Mouse (Mus musculus): ENCODE data around the gene Slc25a20. TPM values are rescaled to one million over a fixed set of nuclear protein-coding genes. Genes with fewer than 3 reads are reported as not detected.

Slc25a20 gene
- polyA plus RNA-seq (2012; rRNA removed) (5.8 and 8.6 TPM in 2 replicates), polyA plus RNA-seq (2014; fragmentation: Nextera tagmentation; extraction: Ambion mirVana) (12.3 and 14.0 TPM in 2 replicates)

- Histone ChIP-seq H3K4me2 (ENCODE audit: low read depth) (peak within 1 kb of the TSS; percentile 76), H3K4me3 (ENCODE audit: insufficient read depth in 1 of 2, low read depth in 2 of 2, low read length in 2 of 2) (peak within 1 kb of the TSS; percentile 72 to 76), H3K9ac (replicated peaks) (peak within 1 kb of the TSS; percentile 63), H3K36me3 (replicated peaks; ENCODE audit: control insufficient read depth, insufficient read depth, low read depth) (no peaks in the 10 kb centered on the region), H3K27ac (no peak within 1 kb of the TSS), H3K9me3 (ENCODE audit: control insufficient read depth, low read length) (no peaks in the 10 kb centered on the region), H3K27me3 (ENCODE audit: control insufficient read depth, insufficient read depth, low read length) (no peaks in the 10 kb centered on the region), H3K4me1 (replicated peaks; ENCODE audit: control insufficient read depth in 2 of 2, insufficient read depth in 2 of 2, low read length in 1 of 2) (peaks cover 6 to 9% of the 10 kb centered on the region in 2 experiments; a peak in 3 of 4 replicates)
- TF ChIP-seq CTCF (IDR thresholded peaks at IDR 0.05; ENCODE audit: low read depth) (no peak), EP300 (IDR thresholded peaks at IDR 0.05; ENCODE audit: low read depth) (no peak)
- DNase-seq (ENCODE audit: low read depth in 3 of 3, low spot score in 3 of 3) (peak; percentile 85 to 86 (median 85)), ATAC-seq (ENCODE audit: insufficient read depth) (peak; percentile 95)
- 2% methylated on average over 34 of the region's 37 CpGs for WGBS (ENCODE audit: insufficient replicate concordance)
Measured at GRCm38 (mm10) chr9:108661677-108662612, at the start of gene Slc25a20. TSS of gene Slc25a20 (plus strand) at chr9:108662088.

GRCm38 (mm10) chr9:108617301-108617700, 44.6 kb upstream of the Slc25a20 start:
- peaks cover 42% of the 10 kb centered on the region for H3K36me3 ChIP-seq (replicated peaks; ENCODE audit: control insufficient read depth, insufficient read depth, low read depth)
- no peak overlapping the region for H3K4me2 ChIP-seq (ENCODE audit: low read depth)
- no peaks in the 10 kb centered on the region for H3K9me3 ChIP-seq (ENCODE audit: control insufficient read depth, low read length)
- H3K4me1 ChIP-seq (replicated peaks; ENCODE audit: control insufficient read depth in 2 of 2, insufficient read depth in 2 of 2, low read length in 1 of 2), result no peaks in the 10 kb centered on the region
- no peak overlapping the region for H3K27ac ChIP-seq
- H3K4me3 ChIP-seq (ENCODE audit: insufficient read depth in 1 of 2, low read depth in 2 of 2, low read length in 2 of 2), result no peak overlapping the region
- TF ChIP-seq CTCF (IDR thresholded peaks at IDR 0.05; ENCODE audit: low read depth) (no peak), EP300 (IDR thresholded peaks at IDR 0.05; ENCODE audit: low read depth) (no peak)
- ATAC-seq (ENCODE audit: insufficient read depth), result no peak
- WGBS (ENCODE audit: insufficient replicate concordance), result 69% methylated on average over 1 of the region's 1 CpGs
- H3K27me3 ChIP-seq (ENCODE audit: control insufficient read depth, insufficient read depth, low read length), result no peaks in the 10 kb centered on the region
- no peak overlapping the region for H3K9ac ChIP-seq (replicated peaks)
- DNase-seq (ENCODE audit: low read depth in 3 of 3, low spot score in 3 of 3), result no peak

- Histone ChIP-seq H3K36me3 (replicated peaks; ENCODE audit: control insufficient read depth, insufficient read depth, low read depth) (peaks cover 5% of the 10 kb centered on the region), H3K9me3 (ENCODE audit: control insufficient read depth, low read length) (no peaks in the 10 kb centered on the region), H3K4me2 (ENCODE audit: low read depth) (no peak overlapping the region), H3K27me3 (ENCODE audit: control insufficient read depth, insufficient read depth, low read length) (no peaks in the 10 kb centered on the region), H3K4me3 (ENCODE audit: insufficient read depth in 1 of 2, low read depth in 2 of 2, low read length in 2 of 2) (no peak overlapping the region), H3K9ac (replicated peaks) (no peak overlapping the region), H3K4me1 (replicated peaks; ENCODE audit: control insufficient read depth in 2 of 2, insufficient read depth in 2 of 2, low read length in 1 of 2) (peaks cover 0 to 12% of the 10 kb centered on the region in 2 experiments; a peak in 2 of 4 replicates), H3K27ac (no peak overlapping the region)
- ATAC-seq (ENCODE audit: insufficient read depth) (no peak), DNase-seq (ENCODE audit: low read depth in 3 of 3, low spot score in 3 of 3) (no peak)
- 61% methylated on average over 2 of the region's 2 CpGs for WGBS (ENCODE audit: insufficient replicate concordance)
- TF ChIP-seq CTCF (IDR thresholded peaks at IDR 0.05; ENCODE audit: low read depth), result no peak
- TF ChIP-seq EP300 (IDR thresholded peaks at IDR 0.05; ENCODE audit: low read depth), result no peak
Measured at GRCm38 (mm10) chr9:108626498-108626897, 35.4 kb upstream of the Slc25a20 start.

GRCm38 (mm10) chr9:108628141-108628540, 33.7 kb upstream of the Slc25a20 start:
- Histone ChIP-seq H3K4me1 (replicated peaks; ENCODE audit: control insufficient read depth in 2 of 2, insufficient read depth in 2 of 2, low read length in 1 of 2) (peaks cover 0 to 21% of the 10 kb centered on the region in 2 experiments; a peak in 2 of 4 replicates), H3K9me3 (ENCODE audit: control insufficient read depth, low read length) (no peaks in the 10 kb centered on the region), H3K9ac (replicated peaks) (no peak overlapping the region), H3K4me3 (ENCODE audit: insufficient read depth in 1 of 2, low read depth in 2 of 2, low read length in 2 of 2) (no peak overlapping the region), H3K27ac (no peak overlapping the region), H3K36me3 (replicated peaks; ENCODE audit: control insufficient read depth, insufficient read depth, low read depth) (peaks cover 6% of the 10 kb centered on the region), H3K27me3 (ENCODE audit: control insufficient read depth, insufficient read depth, low read length) (no peaks in the 10 kb centered on the region), H3K4me2 (ENCODE audit: low read depth) (no peak overlapping the region)
- ATAC-seq (ENCODE audit: insufficient read depth) (no peak), DNase-seq (ENCODE audit: low read depth in 3 of 3, low spot score in 3 of 3) (no peak)
- 27% methylated on average over 4 of the region's 4 CpGs for WGBS (ENCODE audit: insufficient replicate concordance)
- TF ChIP-seq CTCF (IDR thresholded peaks at IDR 0.05; ENCODE audit: low read depth), result no peak
- TF ChIP-seq EP300 (IDR thresholded peaks at IDR 0.05; ENCODE audit: low read depth), result no peak

GRCm38 (mm10) chr9:108630683-108631082, 31.2 kb upstream of the Slc25a20 start:
- Histone ChIP-seq H3K4me3 (ENCODE audit: insufficient read depth in 1 of 2, low read depth in 2 of 2, low read length in 2 of 2) (no peak overlapping the region), H3K27me3 (ENCODE audit: control insufficient read depth, insufficient read depth, low read length) (no peaks in the 10 kb centered on the region), H3K27ac (no peak overlapping the region), H3K36me3 (replicated peaks; ENCODE audit: control insufficient read depth, insufficient read depth, low read depth) (peaks cover 7% of the 10 kb centered on the region), H3K9ac (replicated peaks) (no peak overlapping the region), H3K9me3 (ENCODE audit: control insufficient read depth, low read length) (no peaks in the 10 kb centered on the region), H3K4me1 (replicated peaks; ENCODE audit: control insufficient read depth in 2 of 2, insufficient read depth in 2 of 2, low read length in 1 of 2) (peaks cover 3 to 25% of the 10 kb centered on the region in 2 experiments; a peak in 3 of 4 replicates), H3K4me2 (ENCODE audit: low read depth) (no peak overlapping the region)
- TF ChIP-seq EP300 (IDR thresholded peaks at IDR 0.05; ENCODE audit: low read depth), result no peak
- no peak for TF ChIP-seq CTCF (IDR thresholded peaks at IDR 0.05; ENCODE audit: low read depth)
- no peak for ATAC-seq (ENCODE audit: insufficient read depth)
- DNase-seq (ENCODE audit: low read depth in 3 of 3, low spot score in 3 of 3), result no peak
- 5% methylated on average over 1 of the region's 1 CpGs for WGBS (ENCODE audit: insufficient replicate concordance)
